Mouse (Mus musculus) limb, embryonic 10.5 days (tissue): Measurements from ENCODE around the gene Irx4. TPM values are rescaled to one million over a fixed set of nuclear protein-coding genes. Genes with fewer than 3 reads are reported as not detected.

ENCODE experiments used
- DNase-seq: peaks from one replicate; pipeline ENCODE4 v3.0.0-alpha.2; 2017; ENCODE audit warnings: low spot score
- H3K27ac ChIP-seq: fragments of 300-500 bp; sonication (generic); 2 replicates; pipeline ENCODE4 v1.5.1; 2016; ENCODE audit warnings: mild to moderate bottlenecking
- H3K27me3 ChIP-seq: fragments of 300-500 bp; sonication (generic); 2 replicates; pipeline ENCODE4 v1.6.1; 2016; ENCODE audit warnings: low read depth, mild to moderate bottlenecking; ENCODE audit not compliant: poor library complexity, severe bottlenecking
- H3K36me3 ChIP-seq: fragments of 300-500 bp; sonication (generic); 2 replicates; pipeline ENCODE4 v1.6.1; 2016; ENCODE audit warnings: mild to moderate bottlenecking, moderate library complexity
- H3K4me1 ChIP-seq: fragments of 300-500 bp; sonication (generic); 2 replicates; pipeline ENCODE4 v1.6.1; 2016
- H3K4me3 ChIP-seq: fragments of 300-500 bp; sonication (generic); 2 replicates; pipeline ENCODE4 v1.5.1; 2016; ENCODE audit warnings: mild to moderate bottlenecking, moderate library complexity
- H3K9me3 ChIP-seq: fragments of 300-500 bp; sonication (generic); replicated peaks from 2 replicates; pipeline ENCODE4 v1.6.1; 2016; ENCODE audit warnings: mild to moderate bottlenecking
- WGBS: fragments of 180-500 bp; shearing (Covaris S2); methylation state at CpG from one replicate; pipeline ENCODE4 v1.1.7; 2016; 5-methylcytosine and 5-hydroxymethylcytosine counted together
- polyA plus RNA-seq: library from polyadenylated mRNA; unstranded; fragments of >200 nt; fragmentation: Nextera tagmentation; extraction: Ambion mirVana; gene quantifications from 2 replicates; pipeline ENCODE4 v1.2.1, GENCODE M21; 2016

Gene Irx4
- polyA plus RNA-seq, 1 experiment from 2014 or later, result 3.8 TPM

- 66% methylated on average over 4 of the region's 4 CpGs for WGBS
- Histone ChIP-seq H3K27me3 (peaks cover 19% of the 10 kb centered on the region; the same call in 1 of the 2 replicates), H3K4me1 (peaks cover 11% of the 10 kb centered on the region; the same call in 1 of the 2 replicates)
Measured at GRCm38 (mm10) chr13:73306430-73306829, 46.2 kb downstream of the Irx4 start.

GRCm38 (mm10) chr13:73310183-73310929 lies 50.1 kb downstream of the Irx4 start:
- no peak overlapping the region for H3K4me3 ChIP-seq
- peak; percentile 76 for DNase-seq
- H3K36me3 ChIP-seq, result 0 out of 2 replicates have a peak, but pooled peaks cover 2% of the 10 kb centered on the region
- WGBS, result 23% methylated on average over 8 of the region's 8 CpGs
- H3K4me1 ChIP-seq, result peaks cover 11% of the 10 kb centered on the region; the same call in 1 of the 2 replicates
- no peaks in the 10 kb centered on the region for H3K9me3 ChIP-seq
- H3K27ac ChIP-seq, result no peak overlapping the region
- H3K27me3 ChIP-seq, result peaks cover 11% of the 10 kb centered on the region; the same call in 1 of the 2 replicates

More at GRCm38 (mm10) chr13:73306430-73306829, 46.2 kb downstream of the Irx4 start:
- no peak overlapping the region for H3K4me3 ChIP-seq
- no peaks in the 10 kb centered on the region for H3K9me3 ChIP-seq
- H3K27ac ChIP-seq, result no peak overlapping the region
- H3K36me3 ChIP-seq, result no peaks in the 10 kb centered on the region
- no peak for DNase-seq

Other genes with a start within 250 kb of the Irx4 start
- 94.1 and 101 TPM in 2 replicates for gene Mrpl36, start 68.0 kb downstream of the Irx4 start, polyA plus RNA-seq
- 398 and 399 TPM in 2 replicates for gene Ndufs6, start 68.1 kb downstream of the Irx4 start, polyA plus RNA-seq
- gene Lpcat1, start 206.7 kb downstream of the Irx4 start, polyA plus RNA-seq, result 51.5 and 56.7 TPM in 2 replicates